Mouse (Mus musculus): ENCODE measurements at regions not wholly inside any gene's neighbourhood (a gene's known extent, or its start where the extent isn't known, plus 50 kb on each side); places are given as distances from the start of the nearest gene placed in this dataset.
A peak's percentile ranks its signal among the peaks of the same experiment; 100 is the strongest.

- Histone ChIP-seq H3K4me2 (replicated peaks) (no peak overlapping the region), H3K36me3 (no peaks in the 10 kb centered on the region), H3K27ac (no peak overlapping the region), H3K4me1 (replicated peaks) (no peaks in the 10 kb centered on the region), H3K9me3 (no peaks in the 10 kb centered on the region), H3K4me3 (replicated peaks) (no peak overlapping the region), H3K27me3 (no peaks in the 10 kb centered on the region), H3K9ac (replicated peaks) (no peak overlapping the region)
- 64% methylated on average over 1 of the region's 1 CpGs for WGBS
- ATAC-seq = no peak
Measured at GRCm38 (mm10) chr5:40780363-40780762, 927.6 kb downstream of the Rab28 start.

- Histone ChIP-seq H3K36me3 (no peaks in the 10 kb centered on the region), H3K27me3 (no peaks in the 10 kb centered on the region), H3K9ac (replicated peaks) (no peak overlapping the region), H3K9me3 (no peaks in the 10 kb centered on the region), H3K27ac (no peak overlapping the region), H3K4me2 (replicated peaks) (no peak overlapping the region), H3K4me3 (replicated peaks) (no peak overlapping the region), H3K4me1 (replicated peaks) (no peaks in the 10 kb centered on the region)
- 80% methylated on average over 1 of the region's 1 CpGs for WGBS
- no peak for ATAC-seq
Measured at GRCm38 (mm10) chr5:40779902-40780301, 928.1 kb downstream of the Rab28 start.

GRCm38 (mm10) chr5:40775856-40776255 lies 932.1 kb downstream of the Rab28 start:
- Histone ChIP-seq H3K9me3 (no peaks in the 10 kb centered on the region), H3K27me3 (no peaks in the 10 kb centered on the region), H3K4me3 (replicated peaks) (no peak overlapping the region), H3K4me1 (replicated peaks) (no peaks in the 10 kb centered on the region), H3K9ac (replicated peaks) (no peak overlapping the region), H3K4me2 (replicated peaks) (no peak overlapping the region), H3K36me3 (no peaks in the 10 kb centered on the region), H3K27ac (no peak overlapping the region)
- ATAC-seq = no peak
- WGBS = 87% methylated on average over 2 of the region's 2 CpGs

- Histone ChIP-seq H3K9me3 (no peaks in the 10 kb centered on the region), H3K4me1 (replicated peaks) (no peaks in the 10 kb centered on the region), H3K36me3 (no peaks in the 10 kb centered on the region), H3K4me3 (replicated peaks) (no peak overlapping the region), H3K27ac (no peak overlapping the region), H3K9ac (replicated peaks) (no peak overlapping the region), H3K27me3 (no peaks in the 10 kb centered on the region), H3K4me2 (replicated peaks) (no peak overlapping the region)
- no peak for ATAC-seq
- 83% methylated on average over 2 of the region's 2 CpGs for WGBS
Measured at GRCm38 (mm10) chr5:40760224-40760623, 947.7 kb downstream of the Rab28 start.

- Histone ChIP-seq H3K27ac (no peak overlapping the region), H3K4me1 (replicated peaks) (no peaks in the 10 kb centered on the region), H3K9ac (replicated peaks) (no peak overlapping the region), H3K27me3 (no peaks in the 10 kb centered on the region), H3K36me3 (no peaks in the 10 kb centered on the region), H3K9me3 (no peaks in the 10 kb centered on the region), H3K4me2 (replicated peaks) (no peak overlapping the region), H3K4me3 (replicated peaks) (no peak overlapping the region)
- ATAC-seq = no peak
- WGBS = 77% methylated on average over 1 of the region's 1 CpGs
Measured at GRCm38 (mm10) chr5:40750044-40750443, 957.9 kb downstream of the Rab28 start.

GRCm38 (mm10) chr5:40735660-40736059 lies 972.3 kb downstream of the Rab28 start:
- no peaks in the 10 kb centered on the region for H3K36me3 ChIP-seq
- H3K9ac ChIP-seq (replicated peaks) = no peak overlapping the region
- no peak for ATAC-seq
- H3K27ac ChIP-seq = no peak overlapping the region
- no peak overlapping the region for H3K4me3 ChIP-seq (replicated peaks)
- no peaks in the 10 kb centered on the region for H3K9me3 ChIP-seq
- no peak overlapping the region for H3K4me2 ChIP-seq (replicated peaks)
- H3K4me1 ChIP-seq (replicated peaks) = no peaks in the 10 kb centered on the region
- H3K27me3 ChIP-seq = no peaks in the 10 kb centered on the region
- 82% methylated on average over 7 of the region's 7 CpGs for WGBS

GRCm38 (mm10) chr5:40733844-40734566 lies 974.0 kb downstream of the Rab28 start:
- 71% methylated on average over 2 of the region's 2 CpGs for WGBS
- peak; percentile 50; the same call in 1 of the 2 replicates for ATAC-seq
- no peak overlapping the region for H3K9ac ChIP-seq (replicated peaks)

GRCm38 (mm10) chr5:40714497-40715128 lies 959.3 kb upstream of the Hs3st1 start:
- no peak overlapping the region for H3K27ac ChIP-seq
- ATAC-seq = no peak
- no peak overlapping the region for H3K9ac ChIP-seq (replicated peaks)
- H3K27me3 ChIP-seq = no peaks in the 10 kb centered on the region
- no peaks in the 10 kb centered on the region for H3K9me3 ChIP-seq
- H3K4me1 ChIP-seq (replicated peaks) = no peaks in the 10 kb centered on the region
- H3K4me2 ChIP-seq (replicated peaks) = no peak overlapping the region
- WGBS = 88% methylated on average over 3 of the region's 3 CpGs
- H3K36me3 ChIP-seq = no peaks in the 10 kb centered on the region
- no peak overlapping the region for H3K4me3 ChIP-seq (replicated peaks)

More at GRCm38 (mm10) chr5:40733844-40734566, 974.0 kb downstream of the Rab28 start:
- no peak overlapping the region for H3K4me3 ChIP-seq (replicated peaks)
- H3K4me2 ChIP-seq (replicated peaks) = no peak overlapping the region
- no peaks in the 10 kb centered on the region for H3K27me3 ChIP-seq
- H3K27ac ChIP-seq = no peak overlapping the region
- H3K9me3 ChIP-seq = no peaks in the 10 kb centered on the region
- H3K36me3 ChIP-seq = no peaks in the 10 kb centered on the region
- no peaks in the 10 kb centered on the region for H3K4me1 ChIP-seq (replicated peaks)

GRCm38 (mm10) chr5:40701651-40702050 lies 946.4 kb upstream of the Hs3st1 start:
- WGBS = 79% methylated on average over 5 of the region's 5 CpGs
- Histone ChIP-seq H3K4me2 (replicated peaks) (no peak overlapping the region), H3K36me3 (no peaks in the 10 kb centered on the region), H3K9me3 (no peaks in the 10 kb centered on the region), H3K9ac (replicated peaks) (no peak overlapping the region), H3K4me1 (replicated peaks) (no peaks in the 10 kb centered on the region), H3K4me3 (replicated peaks) (no peak overlapping the region), H3K27ac (no peak overlapping the region), H3K27me3 (no peaks in the 10 kb centered on the region)
- no peak for ATAC-seq

GRCm38 (mm10) chr5:40697517-40698298 lies 942.4 kb upstream of the Hs3st1 start:
- H3K27ac ChIP-seq = no peak overlapping the region

More at GRCm38 (mm10) chr5:40697517-40698298, 942.4 kb upstream of the Hs3st1 start:
- no peaks in the 10 kb centered on the region for H3K4me1 ChIP-seq (replicated peaks)
- H3K9ac ChIP-seq (replicated peaks) = no peak overlapping the region
- 87% methylated on average over 3 of the region's 3 CpGs for WGBS
- no peak overlapping the region for H3K4me3 ChIP-seq (replicated peaks)
- no peaks in the 10 kb centered on the region for H3K27me3 ChIP-seq
- no peaks in the 10 kb centered on the region for H3K9me3 ChIP-seq
- no peak for ATAC-seq
- H3K4me2 ChIP-seq (replicated peaks) = no peak overlapping the region
- no peaks in the 10 kb centered on the region for H3K36me3 ChIP-seq
